23 mouse cellular contexts compared by ENCODE assay signal in genomic region chr5:135115241-135115640, GRCm38 (mm10). TPM values are rescaled to one million over a fixed set of nuclear protein-coding genes. Genes with fewer than 3 reads are reported as not detected.
DNase-seq lines count a peak whose midpoint lies in the region; ATAC-seq and TF ChIP-seq lines count a peak whose summit lies in the region.
"Had no signal": no experiment of that assay in that cellular context is flagged by ENCODE, and none has a peak within 500 bp of the region (broad histone marks: within the 10 kb centered on the region; RNA-seq: fewer than 3 reads in every experiment).

No protein-coding gene starts in this region.

- in situ Hi-C loops in CH12.LX (cut with MboI; ENCODE audit: low pct_ligation_motif_present, low pct_unique_long_range_greater_than_20kb, low sequenced_read_pairs): loop anchor here (5.0 to 25.0 kb wide), 2 partner anchors 172 to 203 kb away; partner anchors contain the start of genes Cldn13 and Tmem270

- H3K27me3 ChIP-seq in CH12.LX (replicated peaks): peaks cover 43% of the 10 kb centered on the region
- peaks cover 7% of the 10 kb centered on the region for H3K27me3 ChIP-seq in hindbrain, embryonic 12.5 days
- H3K27me3 ChIP-seq in kidney, embryonic 15.5 days: 0 out of 2 replicates have a peak, but pooled peaks cover 2% of the 10 kb centered on the region
- H3K27me3 ChIP-seq: stomach, embryonic 15.5 days had no signal

- no peaks in the 10 kb centered on the region for H3K79me2 ChIP-seq in CH12.LX (replicated peaks; ENCODE audit: control insufficient read depth, extremely low read depth, insufficient read depth, poor library complexity, severe bottlenecking)

- H3K27ac ChIP-seq in CH12.LX (ENCODE audit: insufficient read depth, low read depth): no peak overlapping the region
- no peak overlapping the region for H3K27ac ChIP-seq in hindbrain, embryonic 12.5 days
- no peak overlapping the region for H3K27ac ChIP-seq in kidney, embryonic 15.5 days
- H3K27ac ChIP-seq: embryonic facial prominence, embryonic 13.5 days; kidney, postnatal 0 days; limb, embryonic 13.5 days; stomach, embryonic 15.5 days had no signal

- TF ChIP-seq CTCF in CH12.LX (conservative IDR thresholded peaks at IDR 0.05 in 1 of 2, IDR thresholded peaks at IDR 0.05 in 1 of 2; ENCODE audit: low read depth in 2 of 2, low read length in 2 of 2): no peak

- peaks cover 4 to 8% of the 10 kb centered on the region in 2 experiments; a peak in 2 of 4 replicates for H3K4me1 ChIP-seq in CH12.LX (ENCODE audit: control insufficient read depth in 1 of 2, insufficient read depth in 2 of 2)
- no peaks in the 10 kb centered on the region for H3K4me1 ChIP-seq in hindbrain, embryonic 12.5 days
- peaks cover 4% of the 10 kb centered on the region; the same call in 1 of the 2 replicates for H3K4me1 ChIP-seq in kidney, embryonic 15.5 days

- DNase-seq in 416B (ENCODE audit: low read depth) (peak; percentile 13), CH12.LX (ENCODE audit: extremely low read depth) (peak; percentile 64)
- DNase-seq in large intestine, adult 2 months (ENCODE audit: low read depth, low spot score): peak; percentile 64
- DNase-seq in naive thymus-derived CD4-positive, alpha-beta T cell, adult 2 months (ENCODE audit: low read depth): peak; percentile 76
- DNase-seq in heart, postnatal 4 days: no peak
- DNase-seq in layer of hippocampus, postnatal 10 days (ENCODE audit: low spot score in 2 of 2): no peak
- DNase-seq: adrenal gland, postnatal 25 days; cerebellum, adult 2 months; heart, adult 11 months; lung, postnatal 14 days; right cerebral cortex, adult 18-20 months; spleen, adult 18-20 months; thymus, postnatal 25 days had no signal

- no peak for TF ChIP-seq RAD21 in CH12.LX (IDR thresholded peaks at IDR 0.05; ENCODE audit: low read depth, low read length)

- H3K9ac ChIP-seq in CH12.LX (ENCODE audit: insufficient read depth, low read depth): no peak overlapping the region
- no peak overlapping the region for H3K9ac ChIP-seq in hindbrain, embryonic 12.5 days
- no peak overlapping the region for H3K9ac ChIP-seq in kidney, embryonic 15.5 days
- H3K9ac ChIP-seq: embryonic facial prominence, embryonic 13.5 days; limb, embryonic 13.5 days; stomach, embryonic 15.5 days had no signal

- peaks cover 2% of the 10 kb centered on the region for H3K9me3 ChIP-seq in CH12.LX (replicated peaks; ENCODE audit: low read length)
- no peaks in the 10 kb centered on the region for H3K9me3 ChIP-seq in hindbrain, embryonic 12.5 days (replicated peaks)
- H3K9me3 ChIP-seq in kidney, embryonic 15.5 days (replicated peaks): no peaks in the 10 kb centered on the region
- H3K9me3 ChIP-seq: embryonic facial prominence, embryonic 13.5 days; limb, embryonic 13.5 days; stomach, embryonic 15.5 days had no signal

- H3K36me3 ChIP-seq in CH12.LX (replicated peaks in 1 of 2; ENCODE audit: control insufficient read depth in 1 of 2, insufficient read depth in 1 of 2, low read length in 1 of 2): no peaks in the 10 kb centered on the region
- H3K36me3 ChIP-seq in hindbrain, embryonic 12.5 days: no peaks in the 10 kb centered on the region
- no peaks in the 10 kb centered on the region for H3K36me3 ChIP-seq in kidney, embryonic 15.5 days
- H3K36me3 ChIP-seq: embryonic facial prominence, embryonic 13.5 days; limb, embryonic 13.5 days; stomach, embryonic 15.5 days had no signal

- TF ChIP-seq POLR2A in CH12.LX (IDR thresholded peaks at IDR 0.05; ENCODE audit: low read depth, low read length): no peak

- TF ChIP-seq EP300 in CH12.LX (IDR thresholded peaks at IDR 0.05; ENCODE audit: low read length): no peak

- no peak for ATAC-seq in hindbrain, embryonic 12.5 days (ENCODE audit: low FRiP score)
- ATAC-seq in kidney, embryonic 15.5 days (replicated peaks; ENCODE audit: low FRiP score): no peak
- ATAC-seq: midbrain, embryonic 16.5 days had no signal

- no peak overlapping the region for H3K4me2 ChIP-seq in CH12.LX (ENCODE audit: insufficient read depth, low read depth, poor library complexity, severe bottlenecking)
- H3K4me2 ChIP-seq in hindbrain, embryonic 12.5 days (replicated peaks): no peak overlapping the region
- no peak overlapping the region for H3K4me2 ChIP-seq in kidney, embryonic 15.5 days
- H3K4me2 ChIP-seq: embryonic facial prominence, embryonic 13.5 days; limb, embryonic 13.5 days; stomach, embryonic 15.5 days had no signal

- no peak overlapping the region for H3K4me3 ChIP-seq in CH12.LX (replicated peaks in 1 of 3; ENCODE audit: low read depth in 2 of 3, low read length in 2 of 3, poor library complexity in 1 of 3)
- no peak overlapping the region for H3K4me3 ChIP-seq in hindbrain, embryonic 12.5 days
- H3K4me3 ChIP-seq in kidney, embryonic 15.5 days (replicated peaks): no peak overlapping the region
- H3K4me3 ChIP-seq: embryonic facial prominence, embryonic 13.5 days; limb, embryonic 13.5 days; stomach, embryonic 15.5 days had no signal

- dilution Hi-C loops in CH12.LX (cut with MboI; ENCODE audit: extremely low pct_ligation_motif_present, extremely low pct_unique_long_range_greater_than_20kb, low sequenced_read_pairs): no loop called here

- 36% methylated on average over 8 of the region's 8 CpGs for WGBS in large intestine, adult 2 months
- 90% methylated on average over 8 of the region's 8 CpGs for WGBS in hindbrain, embryonic 12.5 days
- WGBS in kidney, embryonic 15.5 days: 81% methylated on average over 8 of the region's 8 CpGs

TF ChIP-seq in CH12.LX, 34 proteins besides CTCF, POLR2A, EP300 and RAD21 (continues in another document):
- TF ChIP-seq PAX5 (IDR thresholded peaks at IDR 0.05; ENCODE audit: low read length) (no peak), BHLHE40 (IDR thresholded peaks at IDR 0.05; ENCODE audit: low read depth, low read length) (no peak), TBP (conservative IDR thresholded peaks at IDR 0.05; ENCODE audit: low read depth, low read length) (no peak), UBTF (IDR thresholded peaks at IDR 0.05; ENCODE audit: low read depth, low read length) (no peak), NELFE (IDR thresholded peaks at IDR 0.05; ENCODE audit: low read depth, low read length) (no peak), CHD1 (IDR thresholded peaks at IDR 0.05; ENCODE audit: low read depth, low read length) (no peak), ZNF384 (IDR thresholded peaks at IDR 0.05; ENCODE audit: low read depth, low read length) (no peak), GABPA (IDR thresholded peaks at IDR 0.05; ENCODE audit: insufficient replicate concordance, low read depth, low read length) (no peak), USF2 (conservative IDR thresholded peaks at IDR 0.05; ENCODE audit: low read depth, low read length) (no peak), SMC3 (IDR thresholded peaks at IDR 0.05; ENCODE audit: low read depth, low read length) (no peak), ZC3H11A (IDR thresholded peaks at IDR 0.05; ENCODE audit: low read depth, low read length) (no peak), MYC (IDR thresholded peaks at IDR 0.05; ENCODE audit: low read depth, low read length) (no peak), ZMIZ1 (IDR thresholded peaks at IDR 0.05; ENCODE audit: low read depth, low read length) (no peak)

RNA-seq across cellular contexts. Expression of gene Mlxipl, which starts 25.6 kb away (rescaled TPM):
- total RNA-seq in CH12.LX (2012; rRNA removed) (not detected in 2 replicates), CH12.LX (2014; rRNA removed) (not detected in 2 replicates)
- not detected in 2 replicates for polyA plus RNA-seq in CH12.LX (2012; ENCODE audit: insufficient read length, low read depth)
- 80.5 and 207 TPM in 2 replicates for polyA plus RNA-seq in large intestine, adult 2 months (2012; rRNA removed)
- 1.5 and 2.0 TPM in 2 replicates for polyA plus RNA-seq in hindbrain, embryonic 12.5 days (2016; fragmentation: Nextera tagmentation; extraction: Ambion mirVana)
- total RNA-seq in heart, postnatal 4 days (2021): 1 to 10 TPM; 8.4 to 9.6 TPM
- total RNA-seq in layer of hippocampus, postnatal 10 days (2021): 1 to 10 TPM; 3.6 to 4.4 TPM
- polyA plus RNA-seq in kidney, embryonic 15.5 days (2015; fragmentation: Nextera tagmentation; extraction: Ambion mirVana): 7.3 and 7.4 TPM in 2 replicates
- total RNA-seq: hematopoietic stem cell, adult 5-6 weeks; megakaryocyte-erythroid progenitor cell, adult 5-6 weeks had no signal
- polyA plus RNA-seq: C2C12 had no signal

RNA-seq across cellular contexts. Expression of gene Tbl2, which starts 34.2 kb away (rescaled TPM):
- total RNA-seq in CH12.LX (2012; rRNA removed): 26.3 and 31.9 TPM in 2 replicates
- 20.0 and 21.7 TPM in 2 replicates for total RNA-seq in CH12.LX (2014; rRNA removed)
- 24.8 and 25.2 TPM in 2 replicates for polyA plus RNA-seq in CH12.LX (2012; ENCODE audit: insufficient read length, low read depth)
- polyA plus RNA-seq in large intestine, adult 2 months (2012; rRNA removed): 8.9 and 11.7 TPM in 2 replicates
- 26.9 and 27.2 TPM in 2 replicates for polyA plus RNA-seq in hindbrain, embryonic 12.5 days (2016; fragmentation: Nextera tagmentation; extraction: Ambion mirVana)
- total RNA-seq in heart, postnatal 4 days (2021): 10 to 100 TPM; 15.8 to 18.4 TPM
- total RNA-seq in layer of hippocampus, postnatal 10 days (2021): 10 to 100 TPM; 23.0 to 23.7 TPM
- 25.5 and 26.8 TPM in 2 replicates for polyA plus RNA-seq in kidney, embryonic 15.5 days (2015; fragmentation: Nextera tagmentation; extraction: Ambion mirVana)

RNA-seq across cellular contexts. Expression of gene Vps37d, which starts 37.2 kb away (rescaled TPM):
- total RNA-seq in CH12.LX (2012; rRNA removed): 0.64 and 0.80 TPM in 2 replicates
- 0.20 and 0.56 TPM in 2 replicates for total RNA-seq in CH12.LX (2014; rRNA removed)
- 0.40 TPM in 1 of 2 replicates, not detected in the other for polyA plus RNA-seq in CH12.LX (2012; ENCODE audit: insufficient read length, low read depth)
- 3.0 and 4.0 TPM in 2 replicates for polyA plus RNA-seq in large intestine, adult 2 months (2012; rRNA removed)
- polyA plus RNA-seq in hindbrain, embryonic 12.5 days (2016; fragmentation: Nextera tagmentation; extraction: Ambion mirVana): 31.6 and 34.2 TPM in 2 replicates
- 1 to 10 TPM; 2.8 to 2.9 TPM for total RNA-seq in heart, postnatal 4 days (2021)
- 10 to 100 TPM; 31.7 to 34.8 TPM for total RNA-seq in layer of hippocampus, postnatal 10 days (2021)
- polyA plus RNA-seq in kidney, embryonic 15.5 days (2015; fragmentation: Nextera tagmentation; extraction: Ambion mirVana): 9.2 and 10.9 TPM in 2 replicates
- total RNA-seq: megakaryocyte-erythroid progenitor cell, adult 5-6 weeks had no signal

RNA-seq across cellular contexts. Expression of gene Bud23, which starts 50.5 kb away (rescaled TPM):
- total RNA-seq in CH12.LX (2012; rRNA removed) (62.1 and 70.0 TPM in 2 replicates), CH12.LX (2014; rRNA removed) (60.7 and 79.1 TPM in 2 replicates)
- polyA plus RNA-seq in CH12.LX (2012; ENCODE audit: insufficient read length, low read depth): 118 and 141 TPM in 2 replicates
- polyA plus RNA-seq in large intestine, adult 2 months (2012; rRNA removed): 52.2 and 65.6 TPM in 2 replicates
- 113 and 119 TPM in 2 replicates for polyA plus RNA-seq in hindbrain, embryonic 12.5 days (2016; fragmentation: Nextera tagmentation; extraction: Ambion mirVana)
- total RNA-seq in heart, postnatal 4 days (2021): 10 to 100 TPM; 28.5 to 37.0 TPM
- 10 to 100 TPM; 49.8 to 54.7 TPM for total RNA-seq in layer of hippocampus, postnatal 10 days (2021)
- 121 and 137 TPM in 2 replicates for polyA plus RNA-seq in kidney, embryonic 15.5 days (2015; fragmentation: Nextera tagmentation; extraction: Ambion mirVana)

RNA-seq across cellular contexts. Expression of gene Dnajc30, which starts 51.2 kb away (rescaled TPM):
- total RNA-seq in CH12.LX (2012; rRNA removed): 7.2 and 7.5 TPM in 2 replicates
- 4.1 and 4.9 TPM in 2 replicates for total RNA-seq in CH12.LX (2014; rRNA removed)
- polyA plus RNA-seq in CH12.LX (2012; ENCODE audit: insufficient read length, low read depth): 9.2 and 9.6 TPM in 2 replicates
- 31.4 and 38.8 TPM in 2 replicates for polyA plus RNA-seq in large intestine, adult 2 months (2012; rRNA removed)
- polyA plus RNA-seq in hindbrain, embryonic 12.5 days (2016; fragmentation: Nextera tagmentation; extraction: Ambion mirVana): 28.9 and 34.4 TPM in 2 replicates
- 10 to 100 TPM; 24.8 to 26.6 TPM for total RNA-seq in heart, postnatal 4 days (2021)
- 10 to 100 TPM; 35.5 to 38.0 TPM for total RNA-seq in layer of hippocampus, postnatal 10 days (2021)
- 30.9 and 36.7 TPM in 2 replicates for polyA plus RNA-seq in kidney, embryonic 15.5 days (2015; fragmentation: Nextera tagmentation; extraction: Ambion mirVana)

Comparison
In these comparisons a context has a peak if more than half of its experiments do, and no peak if none do; other contexts are left out.
1. DNase-seq: peak in 416B (single experiment), CH12.LX (single experiment), large intestine, adult 2 months (single experiment) and naive thymus-derived CD4-positive, alpha-beta T cell, adult 2 months (single experiment); none in heart, postnatal 4 days (single experiment) and layer of hippocampus, postnatal 10 days (0 of 2).